Mouse (Mus musculus): ENCODE measurements around the gene Wdr47.
"Not testable (repeated sequence)": the region's sequence is repeated elsewhere in the genome, so short reads cannot be mapped to it uniquely, and the experiment has no call there.

The Wdr47 gene

GRCm38 (mm10) chr3:108590786-108591529 lies at the start of gene Wdr47:
TSS of gene Wdr47 (plus strand) at chr3:108591279.
- peak; percentile 89 to 92 for DNase-seq (ENCODE audit: low read depth in 1 of 2, low spot score in 2 of 2)

GRCm38 (mm10) chr3:108542299-108542698 lies 48.8 kb upstream of the Wdr47 start:
- DNase-seq (ENCODE audit: low read depth in 1 of 2, low spot score in 2 of 2) = no peak

- DNase-seq (ENCODE audit: low read depth in 1 of 2, low spot score in 2 of 2) = no peak
Observed at GRCm38 (mm10) chr3:108554111-108554561, 36.9 kb upstream of the Wdr47 start.

- DNase-seq (ENCODE audit: low read depth in 1 of 2, low spot score in 2 of 2) = peak; percentile 83 to 89
Observed at GRCm38 (mm10) chr3:108554587-108555312, 36.3 kb upstream of the Wdr47 start.

GRCm38 (mm10) chr3:108557888-108558287 lies 33.2 kb upstream of the Wdr47 start:
- no peak for DNase-seq (ENCODE audit: low read depth in 1 of 2, low spot score in 2 of 2)

- peak; percentile 96 to 97 for DNase-seq (ENCODE audit: low read depth in 1 of 2, low spot score in 2 of 2)
Observed at GRCm38 (mm10) chr3:108562133-108562730, 28.8 kb upstream of the Wdr47 start, which contains the start of gene Tmem167b. TSS of gene Tmem167b (minus strand) at chr3:108562466.

- peak in 1 of 2 experiments; percentile 13 for DNase-seq (ENCODE audit: low read depth in 1 of 2, low spot score in 2 of 2)
Observed at GRCm38 (mm10) chr3:108562777-108563271, 28.3 kb upstream of the Wdr47 start.

- peak; percentile 49 to 63 for DNase-seq (ENCODE audit: low read depth in 1 of 2, low spot score in 2 of 2)
Observed at GRCm38 (mm10) chr3:108563309-108563708, 27.8 kb upstream of the Wdr47 start.

- no peak for DNase-seq (ENCODE audit: low read depth in 1 of 2, low spot score in 2 of 2)
Observed at GRCm38 (mm10) chr3:108567990-108568877, 22.8 kb upstream of the Wdr47 start.

- DNase-seq (ENCODE audit: low read depth in 1 of 2, low spot score in 2 of 2) = not testable (repeated sequence)
Observed at GRCm38 (mm10) chr3:108569636-108570035, 21.4 kb upstream of the Wdr47 start.

GRCm38 (mm10) chr3:108570813-108571212 lies 20.3 kb upstream of the Wdr47 start:
- no peak for DNase-seq (ENCODE audit: low read depth in 1 of 2, low spot score in 2 of 2)

- peak; percentile 89 to 96 for DNase-seq (ENCODE audit: low read depth in 1 of 2, low spot score in 2 of 2)
Observed at GRCm38 (mm10) chr3:108571443-108572294, 19.4 kb upstream of the Wdr47 start, which contains the start of gene Taf13. TSS of gene Taf13 (plus strand) at chr3:108571698.

GRCm38 (mm10) chr3:108572309-108573010 lies 18.6 kb upstream of the Wdr47 start:
- no peak for DNase-seq (ENCODE audit: low read depth in 1 of 2, low spot score in 2 of 2)

- DNase-seq (ENCODE audit: low read depth in 1 of 2, low spot score in 2 of 2) = no peak
Observed at GRCm38 (mm10) chr3:108574018-108574417, 17.1 kb upstream of the Wdr47 start.

GRCm38 (mm10) chr3:108584580-108584979 lies 6.5 kb upstream of the Wdr47 start:
- no peak for DNase-seq (ENCODE audit: low read depth in 1 of 2, low spot score in 2 of 2)

- no peak for DNase-seq (ENCODE audit: low read depth in 1 of 2, low spot score in 2 of 2)
Observed at GRCm38 (mm10) chr3:108588446-108588845, 2.6 kb upstream of the Wdr47 start.

- DNase-seq (ENCODE audit: low read depth in 1 of 2, low spot score in 2 of 2) = no peak
Observed at GRCm38 (mm10) chr3:108591530-108592522, 747 bp downstream of the Wdr47 start.

GRCm38 (mm10) chr3:108608906-108609305 lies 17.8 kb downstream of the Wdr47 start:
- DNase-seq (ENCODE audit: low read depth in 1 of 2, low spot score in 2 of 2) = no peak
